Mouse (Mus musculus) 3T3-L1 (cell line): ENCODE results near the gene Cab39l.

Source experiments
- DNase-seq: peaks from one replicate; pipeline ENCODE4 v3.0.0-alpha.2; 2015; ENCODE audit warnings: low read depth, low spot score

The Cab39l gene

GRCm38 (mm10) chr14:59627823-59628222 is 187.1 kb downstream of the Cab39l start:
- DNase-seq, result no peak

DNA sequence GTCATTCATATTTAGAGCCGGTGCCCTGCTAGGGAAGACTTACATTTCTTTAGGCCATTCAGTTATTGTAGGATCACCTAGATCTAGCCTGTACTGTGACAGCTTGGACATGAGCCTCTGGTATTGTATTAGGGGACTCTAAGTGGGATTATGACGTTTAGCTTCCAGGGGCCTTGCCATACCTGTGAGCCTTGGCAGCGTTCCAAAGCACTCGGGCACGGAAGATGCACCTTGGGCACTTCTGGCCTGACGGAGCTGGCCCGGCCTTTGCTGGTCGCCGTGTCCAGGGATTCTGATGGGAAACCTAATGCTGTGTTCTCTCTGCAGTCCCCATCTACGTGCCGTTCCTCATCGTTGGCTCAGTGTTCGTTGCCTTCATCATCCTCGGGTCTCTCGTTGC is 188.5 kb downstream of the Cab39l start:
- no peak for DNase-seq

DNA sequence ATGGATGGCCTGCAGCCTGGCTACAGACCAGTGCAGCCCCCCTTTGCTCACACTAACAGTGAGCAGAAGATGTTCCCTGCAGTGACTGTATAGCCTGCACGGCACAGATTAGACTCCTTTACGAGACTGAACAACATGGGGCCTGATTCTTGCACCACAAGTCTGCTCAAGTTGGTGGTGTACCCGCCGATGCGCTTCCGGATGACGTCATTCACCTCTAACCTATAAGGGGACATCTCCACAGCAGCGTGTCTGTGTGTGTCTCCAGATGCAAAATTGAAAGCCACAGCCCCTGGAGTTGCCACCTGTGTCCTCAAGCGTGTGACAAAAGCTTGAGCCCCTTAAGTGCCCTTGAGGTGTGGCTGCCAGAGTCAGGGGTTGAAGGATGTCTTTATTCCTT is 189.3 kb downstream of the Cab39l start:
- no peak for DNase-seq

- DNase-seq, result no peak
These were observed 191.3 kb downstream of the Cab39l start for GRCm38 (mm10) chr14:59632067-59632466.

- no peak for DNase-seq
These were observed 192.6 kb downstream of the Cab39l start for GRCm38 (mm10) chr14:59633295-59633898.

GRCm38 (mm10) chr14:59633988-59634387 is 193.2 kb downstream of the Cab39l start:
- no peak for DNase-seq
